Mouse (Mus musculus): ENCODE results near the gene Drap1.

Drap1 gene

GRCm38 (mm10) chr19:5457746-5458442, 33.1 kb upstream of the Drap1 start, which contains the start of gene Ccdc85b:
Gene Ccdc85b (minus strand): TSS chr19:5457894.
- ChIA-PET CTCF (interaction anchor here in 3 of 4 experiments (0.6 to 2.8 kb wide), 28 partner anchors 9 to 819 kb away, joined by 3 to 34 read pairs (median 6); partner anchors contain the start of genes Mus81 (in 2 of the 3), AI837181 (in 1 of the 3), Cfl1 (in 1 of the 3) and Ctsw (in 1 of the 3)), POLR2A (interaction anchor here (0.5 to 28.9 kb wide), 99 partner anchors 8 to 883 kb away, joined by 3 to 735 read pairs (median 4); partner anchors contain the start of genes Mus81 (in 4 of the 4), AI837181 (in 3 of the 4), Cfl1 (in 3 of the 4) and Ctsw (in 3 of the 4))

DNA sequence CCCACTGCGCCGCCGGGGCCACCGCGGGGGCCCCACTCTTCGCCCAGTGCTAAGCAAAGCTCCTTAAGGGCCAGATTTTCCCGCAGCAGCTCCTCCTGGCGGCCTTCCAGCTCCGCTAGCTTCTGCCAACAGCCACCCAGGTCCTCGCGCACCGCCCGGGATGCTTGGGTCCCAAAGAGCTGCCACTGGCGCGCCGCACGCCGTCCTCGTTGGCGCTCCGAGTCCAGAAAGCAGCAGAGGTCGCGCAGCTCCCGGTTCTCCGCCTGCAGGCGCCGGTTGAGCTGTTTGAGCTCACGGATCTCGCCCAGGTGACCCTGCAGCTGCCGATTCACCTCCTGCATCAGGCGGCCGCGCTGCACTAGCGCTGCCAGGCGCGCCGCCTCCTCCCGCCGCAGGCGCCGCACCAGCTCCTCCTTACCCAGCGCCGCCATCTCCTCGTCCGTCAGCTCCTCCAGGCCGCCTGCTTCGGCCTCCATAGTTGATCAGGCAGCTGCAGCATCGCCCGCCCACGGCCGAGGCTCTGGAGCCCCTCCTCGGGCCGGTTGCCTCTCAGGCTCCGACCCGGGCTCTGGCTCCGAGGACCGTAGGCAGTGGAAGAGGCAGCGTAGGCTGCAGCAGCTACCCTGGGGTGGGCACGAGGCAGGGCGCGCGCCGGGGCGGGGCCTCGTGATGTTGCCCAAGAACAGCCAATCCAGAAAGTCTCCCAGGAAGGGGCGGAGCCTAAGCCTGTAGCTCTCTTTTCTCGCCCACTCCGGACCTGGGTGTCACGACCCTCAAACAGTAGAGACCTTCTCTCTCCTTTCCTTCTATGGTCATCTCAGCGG, 32.4 kb upstream of the Drap1 start:
- ChIA-PET POLR2A (interaction anchor here (0.5 to 28.9 kb wide), 134 partner anchors 8 to 685 kb away, joined by 3 to 735 read pairs (median 4); partner anchors contain the start of genes Fosl1 (in 4 of the 4), Mus81 (in 4 of the 4), AI837181 (in 3 of the 4) and Cfl1 (in 3 of the 4)), CTCF (interaction anchor here (0.5 to 2.8 kb wide), 54 partner anchors 8 to 830 kb away, joined by 3 to 34 read pairs (median 4); partner anchors contain the start of genes Mus81 (in 3 of the 4), AI837181 (in 2 of the 4), Drap1 (in 2 of the 4) and Fosl1 (in 2 of the 4))

DNA sequence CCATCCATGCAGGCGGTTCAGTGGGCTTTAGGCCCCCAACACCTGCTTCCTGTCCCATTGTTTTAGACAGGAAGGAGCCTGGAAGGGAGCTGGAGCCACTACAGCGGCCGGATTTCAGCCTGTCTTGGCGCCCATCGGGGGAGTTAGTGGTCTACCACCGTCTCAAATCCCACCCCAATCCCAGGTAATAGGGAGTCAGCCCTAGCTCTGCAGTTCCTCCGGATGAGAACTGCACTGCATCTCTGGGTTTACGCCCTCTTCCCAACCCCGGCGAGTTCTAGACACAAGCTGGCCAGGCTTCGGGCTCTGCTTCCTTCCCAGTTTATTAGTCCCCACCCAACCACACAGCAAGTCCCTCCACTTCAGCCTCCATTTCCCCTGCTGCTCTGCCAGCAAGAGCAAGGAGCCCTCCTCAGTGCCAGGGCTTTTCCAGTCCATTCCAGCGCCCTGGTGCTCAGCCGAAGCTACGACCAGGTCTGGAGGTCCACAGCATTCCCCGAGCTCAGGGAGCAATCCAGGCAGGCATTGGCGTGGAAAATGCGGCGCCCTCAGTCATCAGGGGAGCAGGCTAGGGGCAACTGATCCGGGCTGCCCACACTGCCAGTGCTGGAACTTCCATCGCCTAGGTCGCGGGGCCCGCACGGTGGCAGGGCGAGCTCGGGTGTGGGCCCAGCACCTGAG, 31.6 kb upstream of the Drap1 start:
- ChIA-PET POLR2A (interaction anchor here (0.5 to 28.9 kb wide), 106 partner anchors 8 to 964 kb away, joined by 3 to 735 read pairs (median 4); partner anchors contain the start of genes Fosl1 (in 4 of the 4), AI837181 (in 3 of the 4), Cfl1 (in 3 of the 4) and Ctsw (in 3 of the 4)), CTCF (interaction anchor here (0.6 to 2.8 kb wide), 48 partner anchors 7 to 1868 kb away, joined by 3 to 34 read pairs (median 4); partner anchors contain the start of genes Mus81 (in 3 of the 4), AI837181 (in 2 of the 4), Drap1 (in 2 of the 4) and Fosl1 (in 2 of the 4))

DNA sequence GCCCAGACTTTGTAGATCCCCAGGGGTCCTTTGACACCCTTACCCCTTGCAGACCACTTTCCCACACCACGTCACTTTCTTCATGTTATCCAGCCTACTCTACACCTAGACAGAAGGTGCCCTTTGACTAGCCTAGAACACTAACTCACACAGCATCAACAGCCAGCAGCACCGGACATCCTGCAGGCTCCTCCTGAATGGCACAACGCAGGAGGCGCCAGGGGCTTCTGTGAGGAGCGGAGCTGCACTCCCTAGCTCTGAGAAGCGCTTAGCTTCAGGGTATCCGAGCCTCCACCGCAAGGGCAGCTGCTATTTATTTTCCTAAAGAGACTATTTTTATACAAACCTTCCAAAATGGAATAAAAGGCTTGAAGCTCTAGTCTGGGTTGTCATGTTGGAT, 30.8 kb upstream of the Drap1 start:
- POLR2A ChIA-PET: interaction anchor here in 3 of 4 experiments (1.0 to 28.9 kb wide), 27 partner anchors 8 to 577 kb away, joined by 3 to 735 read pairs (median 16); partner anchors contain the start of genes Cfl1 (in 3 of the 3), Mus81 (in 3 of the 3), AI837181 (in 2 of the 3) and Drap1 (in 2 of the 3)
- CTCF ChIA-PET: interaction anchor here in 2 of 4 experiments (1.0 to 2.6 kb wide), 12 partner anchors 7 to 337 kb away, joined by 3 to 13 read pairs (median 4); partner anchors contain the start of genes Fosl1 (in 2 of the 2), AI837181 (in 1 of the 2), Ap5b1 (in 1 of the 2) and Drap1 (in 1 of the 2)

GRCm38 (mm10) chr19:5455037-5455436, 30.3 kb upstream of the Drap1 start:
- ChIA-PET POLR2A (interaction anchor here in 3 of 4 experiments (1.6 to 28.9 kb wide), 12 partner anchors 8 to 72 kb away, joined by 4 to 735 read pairs (median 38); partner anchors contain the start of genes Cfl1 (in 3 of the 3), Mus81 (in 3 of the 3), AI837181 (in 2 of the 3) and Drap1 (in 2 of the 3)), CTCF (interaction anchor here in 2 of 4 experiments (1.1 to 1.7 kb wide), 3 partner anchors 33 to 106 kb away, joined by 3 to 6 read pairs (median 3); no protein-coding TSS in a partner anchor)

DNA sequence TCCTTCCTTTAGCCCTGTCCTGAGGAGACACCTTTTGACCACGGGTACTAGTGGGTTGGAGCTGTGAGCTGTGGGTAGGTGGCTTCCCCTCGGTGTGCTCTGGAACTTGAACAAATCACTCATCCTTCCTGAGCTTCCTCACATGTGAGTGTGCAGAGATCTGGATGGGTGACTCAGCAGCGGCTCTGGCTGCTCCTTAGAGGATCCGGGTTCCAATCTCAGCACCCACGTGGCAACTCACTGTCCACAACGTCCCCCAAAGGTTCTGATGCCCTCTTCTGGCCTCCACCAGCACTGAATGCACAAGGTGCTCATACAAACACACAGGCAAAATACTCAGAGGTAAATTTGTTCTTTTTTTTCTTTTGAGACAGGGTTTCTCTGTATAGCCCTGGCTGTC, 27.0 kb upstream of the Drap1 start:
- CTCF ChIA-PET: interaction anchor here in 2 of 4 experiments (0.7 to 1.2 kb wide), 3 partner anchors 12 to 436 kb away, joined by 3 to 4 read pairs (median 3); no protein-coding TSS in a partner anchor
- POLR2A ChIA-PET: interaction anchor here in 3 of 4 experiments (0.7 to 1.7 kb wide), 11 partner anchors 9 to 43 kb away, joined by 3 to 6 read pairs (median 3); partner anchors contain the start of genes Fibp (in 2 of the 3), Cfl1 (in 1 of the 3), Drap1 (in 1 of the 3) and Mus81 (in 1 of the 3)

GRCm38 (mm10) chr19:5449673-5450072, 24.9 kb upstream of the Drap1 start:
- ChIA-PET POLR2A (interaction anchor here in 3 of 4 experiments (0.6 to 5.7 kb wide), 15 partner anchors 7 to 64 kb away, joined by 3 to 44 read pairs (median 4); partner anchors contain the start of genes Ccdc85b (in 3 of the 3), Cfl1 (in 2 of the 3), Drap1 (in 1 of the 3) and Fibp (in 1 of the 3)), CTCF (interaction anchor here in 3 of 4 experiments (0.9 to 3.0 kb wide), 6 partner anchors 7 to 119 kb away, joined by 3 to 13 read pairs (median 4); partner anchors contain the start of genes Ccdc85b (in 1 of the 3) and Mus81 (in 1 of the 3))

DNA sequence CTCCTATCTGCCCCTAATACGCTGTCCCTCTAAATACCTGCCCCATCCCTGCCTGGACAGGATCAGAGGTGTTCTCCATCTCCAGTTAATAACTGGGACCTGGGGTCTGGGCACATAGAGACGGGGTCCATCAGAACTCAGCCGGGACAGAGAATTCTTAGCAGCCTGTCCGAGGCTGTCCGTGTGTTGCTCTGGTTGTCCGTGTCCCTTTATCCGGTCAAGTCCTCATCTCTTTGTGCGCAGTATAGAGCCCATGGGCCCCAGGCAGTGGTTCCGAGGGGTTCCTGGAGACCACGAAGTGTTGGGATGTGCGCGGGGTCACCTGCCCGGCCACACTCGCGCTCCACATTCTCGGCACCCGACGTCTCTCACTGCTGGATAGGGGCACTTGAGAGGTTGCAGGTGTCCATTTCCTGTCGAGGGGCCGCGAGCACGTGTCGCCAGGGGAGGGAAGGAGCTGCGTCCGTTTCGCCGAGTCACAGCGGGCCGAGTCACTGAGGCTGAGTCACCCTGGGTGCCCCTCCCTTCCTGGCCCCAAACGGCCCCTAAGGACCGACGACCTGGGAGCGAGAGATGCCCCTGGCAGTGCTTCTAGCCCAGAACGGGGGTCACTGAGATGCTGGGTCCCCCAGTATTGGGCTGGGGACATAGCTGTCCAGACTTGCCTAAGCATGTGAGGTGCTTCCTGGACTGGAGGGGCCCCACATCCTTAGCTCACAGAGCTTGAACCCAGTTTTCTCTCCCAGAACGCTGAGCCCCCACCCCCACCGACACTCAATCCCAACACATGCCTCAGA, 23.8 kb upstream of the Drap1 start:
- POLR2A ChIA-PET: interaction anchor here in 3 of 4 experiments (0.6 to 5.7 kb wide), 24 partner anchors 8 to 397 kb away, joined by 3 to 44 read pairs (median 4); partner anchors contain the start of genes Ccdc85b (in 3 of the 3), Drap1 (in 3 of the 3), Cfl1 (in 2 of the 3) and Fibp (in 2 of the 3)
- CTCF ChIA-PET: interaction anchor here (0.7 to 3.0 kb wide), 9 partner anchors 8 to 120 kb away, joined by 3 to 13 read pairs (median 4); partner anchors contain the start of genes Ccdc85b (in 1 of the 4) and Mus81 (in 1 of the 4)

DNA sequence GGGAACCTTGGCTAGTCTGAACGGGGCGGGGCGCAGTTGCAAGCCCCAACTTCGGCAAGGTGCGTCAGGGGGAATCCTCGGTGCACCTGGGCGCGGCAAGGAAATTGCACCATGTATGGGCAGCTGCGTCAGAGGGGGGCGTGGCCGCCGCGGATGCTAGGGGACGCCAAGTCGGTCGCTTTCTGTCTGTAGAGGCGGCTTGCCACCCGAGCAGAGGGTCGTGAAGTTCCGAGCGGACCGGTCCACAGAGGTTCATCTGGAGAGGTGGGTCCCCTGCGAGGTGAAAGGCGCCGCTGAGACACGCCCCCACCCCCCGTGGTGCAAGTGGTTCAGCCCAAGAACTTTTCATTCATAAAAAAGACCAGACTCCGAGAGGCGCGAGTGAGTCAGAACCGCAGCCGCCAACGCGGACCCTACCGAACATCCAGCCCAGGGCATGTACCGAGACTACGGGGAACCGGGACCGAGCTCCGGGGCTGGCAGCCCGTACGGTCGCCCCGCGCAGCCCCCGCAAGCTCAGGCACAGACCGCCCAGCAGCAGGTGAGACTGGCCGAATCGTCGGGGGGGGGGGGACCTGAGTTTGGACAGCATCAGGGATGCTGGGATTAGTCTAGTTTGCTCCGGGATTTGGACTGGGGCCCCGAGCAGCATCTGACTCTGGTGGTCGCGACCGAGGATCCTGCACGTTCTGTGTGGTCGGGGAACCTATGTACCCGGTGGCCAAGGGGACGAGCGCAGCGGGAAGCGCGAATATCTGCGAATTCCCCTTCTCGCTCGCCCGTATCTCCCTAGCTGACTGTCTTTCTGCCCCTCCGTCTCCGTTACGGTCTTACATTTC, 23.0 kb upstream of the Drap1 start, which contains the start of gene Fosl1:
Fosl1 (plus strand) TSS at position 33 of the 839 bp plus-strand sequence.
- POLR2A ChIA-PET: interaction anchor here (0.6 to 5.7 kb wide), 23 partner anchors 9 to 398 kb away, joined by 3 to 44 read pairs (median 4); partner anchors contain the start of genes Ccdc85b (in 3 of the 4), Drap1 (in 3 of the 4), Cfl1 (in 2 of the 4) and Fibp (in 2 of the 4)
- CTCF ChIA-PET: interaction anchor here (0.6 to 3.0 kb wide), 10 partner anchors 9 to 324 kb away, joined by 3 to 13 read pairs (median 4); partner anchors contain the start of genes Ap5b1 (in 1 of the 4), Ccdc85b (in 1 of the 4) and Scyl1 (in 1 of the 4)

DNA sequence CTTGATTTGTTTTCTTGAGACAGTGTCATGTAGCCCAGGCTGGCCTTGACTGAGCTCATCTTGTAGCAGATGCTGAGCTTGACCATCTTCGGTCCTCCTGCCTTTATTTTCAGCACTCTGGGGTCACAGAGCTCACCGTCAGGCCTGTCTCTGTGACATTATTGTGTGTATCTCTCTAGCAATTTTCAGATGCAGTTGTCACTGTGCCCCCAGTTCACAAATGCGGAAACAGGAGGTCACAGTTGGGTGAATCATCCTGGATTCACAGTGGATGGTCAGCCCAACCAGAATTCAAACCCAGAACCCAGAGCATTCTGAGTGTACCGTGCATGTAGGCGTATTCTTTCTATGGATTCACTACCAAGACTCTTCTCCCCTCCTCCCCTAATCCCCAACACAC, 21.0 kb upstream of the Drap1 start:
- POLR2A ChIA-PET: interaction anchor here in 3 of 4 experiments (0.6 to 5.7 kb wide), 10 partner anchors 9 to 896 kb away, joined by 3 to 44 read pairs (median 4); partner anchors contain the start of genes Ccdc85b (in 2 of the 3), AI837181 (in 1 of the 3), Drap1 (in 1 of the 3) and Mus81 (in 1 of the 3)

GRCm38 (mm10) chr19:5444954-5445353, 20.2 kb upstream of the Drap1 start:
- ChIA-PET POLR2A (interaction anchor here in 2 of 4 experiments (0.6 to 5.7 kb wide), 7 partner anchors 11 to 897 kb away, joined by 3 to 44 read pairs (median 6); partner anchors contain the start of genes Ccdc85b (in 2 of the 2), AI837181 (in 1 of the 2) and Drap1 (in 1 of the 2)), CTCF (interaction anchor here in 1 of 4 experiments (0.5 kb wide), 1 partner anchor 120 kb away, joined by 3 read pairs; no protein-coding TSS in a partner anchor)

More for the DNA sequence above, 21.0 kb upstream of the Drap1 start:
- CTCF ChIA-PET: interaction anchor here in 1 of 4 experiments (0.5 kb wide), 1 partner anchor 121 kb away, joined by 3 read pairs; no protein-coding TSS in a partner anchor

DNA sequence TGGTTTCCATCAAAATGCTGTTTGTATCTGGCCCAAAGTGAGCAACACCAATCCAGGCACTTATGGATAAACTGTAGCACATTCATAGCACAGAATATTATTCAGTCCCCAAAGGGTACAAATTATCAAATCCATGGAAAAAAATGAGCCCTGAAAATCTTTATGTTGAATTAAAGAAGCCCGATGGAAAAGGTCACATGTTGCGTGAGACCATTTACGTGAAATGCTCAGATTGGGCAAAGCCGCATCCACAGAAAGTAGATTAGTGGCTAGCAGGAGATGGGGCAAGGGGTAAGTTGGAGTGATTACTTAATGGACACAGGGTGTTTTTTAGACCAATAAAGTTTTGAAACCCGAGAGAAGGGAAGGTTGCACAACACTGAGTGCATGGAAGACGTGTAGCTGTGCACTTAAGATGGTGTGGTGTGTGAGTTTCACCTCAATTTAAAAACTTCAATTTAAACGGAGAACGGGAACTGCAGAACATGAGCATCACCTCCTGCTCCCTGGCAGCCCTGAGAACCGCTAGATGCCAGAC, 19.7 kb upstream of the Drap1 start:
- CTCF ChIA-PET: no interaction called here
- POLR2A ChIA-PET: interaction anchor here in 2 of 4 experiments (0.7 to 5.7 kb wide), 4 partner anchors 11 to 12 kb away, joined by 3 to 44 read pairs (median 20); partner anchors contain the start of gene Ccdc85b (in 2 of the 2)

GRCm38 (mm10) chr19:5433951-5434350, 9.2 kb upstream of the Drap1 start:
- POLR2A ChIA-PET: interaction anchor here in 3 of 4 experiments (0.6 to 5.3 kb wide), 28 partner anchors 9 to 462 kb away, joined by 3 to 43 read pairs (median 4); partner anchors contain the start of genes AI837181 (in 3 of the 3), Drap1 (in 3 of the 3), Ccdc85b (in 2 of the 3) and Mus81 (in 2 of the 3)
- CTCF ChIA-PET: interaction anchor here (0.6 to 2.2 kb wide), 10 partner anchors 9 to 346 kb away, joined by 3 to 19 read pairs (median 5); partner anchors contain the start of genes AI837181 (in 1 of the 4), Drap1 (in 1 of the 4), Mus81 (in 1 of the 4) and Yif1a (in 1 of the 4)

Data from embryonic stem cell, embryonic (primary cell).